In genomic region chr10:117335649-117336048, GRCm38 (mm10) we compare ENCODE assay signal across 12 mouse cellular contexts. TPM values are rescaled to one million over a fixed set of nuclear protein-coding genes. Genes with fewer than 3 reads are reported as not detected.
DNase-seq lines count a peak whose midpoint lies in the region; ATAC-seq lines count a peak whose summit lies in the region.
"Had no signal": no experiment of that assay in that cellular context is flagged by ENCODE, and none has a peak within 500 bp of the region (broad histone marks: within the 10 kb centered on the region; RNA-seq: fewer than 3 reads in every experiment).

No protein-coding gene starts in this region.

- ATAC-seq in heart, embryonic 14.5 days (ENCODE audit: insufficient number of reproducible peaks, insufficient read depth, low FRiP score, low read depth): no peak
- peak; percentile 65 for ATAC-seq in megakaryocyte progenitor cell, adult 5-6 weeks (replicated peaks; ENCODE audit: poor library complexity)
- ATAC-seq: CD4-positive, CD25-positive, alpha-beta regulatory T cell, adult 4 months had no signal

- intact Hi-C loops in heart, postnatal 25 days (cut with DNase I): no loop called here
- intact Hi-C loops in left cerebral cortex, postnatal 25 days (cut with DNase I): loop anchor here (10.0 kb wide), 1 partner anchor 99 kb away; no protein-coding TSS in a partner anchor

- no peaks in the 10 kb centered on the region for H3K36me3 ChIP-seq in heart, embryonic 14.5 days (ENCODE audit: control insufficient read depth, insufficient read depth, low read length)

- no peaks in the 10 kb centered on the region; a peak in 1 of 4 replicates for H3K4me1 ChIP-seq in heart, embryonic 14.5 days (ENCODE audit: control insufficient read depth in 2 of 2, insufficient read depth in 2 of 2, low read length in 2 of 2)

- 32% methylated on average over 4 of the region's 4 CpGs for WGBS in heart, embryonic 14.5 days

- no peaks in the 10 kb centered on the region for H3K9me3 ChIP-seq in heart, embryonic 14.5 days (ENCODE audit: control insufficient read depth, low read length)

- DNase-seq in heart, postnatal 25 days (ENCODE audit: low spot score): no peak
- DNase-seq in lung, postnatal 10 days: peak; percentile 28
- DNase-seq in lung, postnatal 25 days (ENCODE audit: low spot score): no peak
- no peak for DNase-seq in left cerebral cortex, postnatal 25 days (ENCODE audit: low spot score in 2 of 2)
- DNase-seq in embryo, embryonic 10.5 days (ENCODE audit: low spot score): no peak
- DNase-seq in thymus, postnatal 0 days (ENCODE audit: low spot score): no peak
- DNase-seq: gastrocnemius, postnatal 10 days; kidney, adult 11 months; thymus, adult 2 months had no signal

- H3K4me3 ChIP-seq in heart, embryonic 14.5 days (ENCODE audit: control insufficient read depth in 1 of 2, insufficient read depth in 1 of 2, low read depth in 1 of 2, low read length in 2 of 2): no peak overlapping the region

- no peak overlapping the region for H3K9ac ChIP-seq in heart, embryonic 14.5 days (ENCODE audit: low read length)

- no peak overlapping the region for H3K27ac ChIP-seq in heart, embryonic 14.5 days (replicated peaks in 1 of 2; ENCODE audit: control insufficient read depth in 1 of 2, insufficient read depth in 1 of 2, low read depth in 2 of 2, low read length in 2 of 2)

- H3K27me3 ChIP-seq in heart, embryonic 14.5 days (ENCODE audit: control insufficient read depth, insufficient read depth, low read length): no peaks in the 10 kb centered on the region

- 0 out of 2 replicates have a peak overlapping the region, but pooled peaks have one; percentile 6 for H3K4me2 ChIP-seq in heart, embryonic 14.5 days (ENCODE audit: low read length)

RNA-seq across cellular contexts. Expression of gene Lyz1, which starts 43.0 kb away (rescaled TPM):
- 5.1 TPM in 2 replicates for polyA plus RNA-seq in heart, embryonic 14.5 days (2014; fragmentation: Nextera tagmentation; extraction: Ambion mirVana)
- 10 to 100 TPM; 10.8 to 14.0 TPM for total RNA-seq in heart, postnatal 25 days (2021)
- total RNA-seq in megakaryocyte progenitor cell, adult 5-6 weeks (2015): not detected in 2 replicates
- 0.33 TPM in 1 of 2 replicates, not detected in the other for total RNA-seq in megakaryocyte progenitor cell, adult 5-6 weeks (2017)
- 1 to 10 TPM; 1.2 to 1.8 TPM for total RNA-seq in left cerebral cortex, postnatal 25 days (2021)
- 10.6 and 11.3 TPM in 2 replicates for polyA plus RNA-seq in thymus, postnatal 0 days (2015; fragmentation: Nextera tagmentation; extraction: Ambion mirVana)
- polyA plus RNA-seq: CD4-positive, CD25-positive, alpha-beta regulatory T cell, adult 4 months had no signal

RNA-seq across cellular contexts. Expression of gene Cpsf6, which starts 44.2 kb away (rescaled TPM):
- 93.0 and 101 TPM in 2 replicates for polyA plus RNA-seq in heart, embryonic 14.5 days (2014; fragmentation: Nextera tagmentation; extraction: Ambion mirVana)
- total RNA-seq in heart, postnatal 25 days (2021): 10 to 100 TPM; 27.9 to 35.2 TPM
- total RNA-seq in megakaryocyte progenitor cell, adult 5-6 weeks (2015): 103 and 107 TPM in 2 replicates
- 108 and 138 TPM in 2 replicates for total RNA-seq in megakaryocyte progenitor cell, adult 5-6 weeks (2017)
- 100 to 1,000 TPM; 106 to 109 TPM for total RNA-seq in left cerebral cortex, postnatal 25 days (2021)
- 154 and 161 TPM in 2 replicates for polyA plus RNA-seq in thymus, postnatal 0 days (2015; fragmentation: Nextera tagmentation; extraction: Ambion mirVana)

RNA-seq across cellular contexts. Expression of gene Lyz2, which starts 53.5 kb away (rescaled TPM):
- polyA plus RNA-seq in heart, embryonic 14.5 days (2014; fragmentation: Nextera tagmentation; extraction: Ambion mirVana): 106 and 110 TPM in 2 replicates
- total RNA-seq in heart, postnatal 25 days (2021): 100 to 1,000 TPM; 118 to 132 TPM
- total RNA-seq in megakaryocyte progenitor cell, adult 5-6 weeks (2015): 545 and 765 TPM in 2 replicates
- 600 and 820 TPM in 2 replicates for total RNA-seq in megakaryocyte progenitor cell, adult 5-6 weeks (2017)
- total RNA-seq in left cerebral cortex, postnatal 25 days (2021): 10 to 100 TPM; 10.9 to 11.4 TPM
- polyA plus RNA-seq in thymus, postnatal 0 days (2015; fragmentation: Nextera tagmentation; extraction: Ambion mirVana): 102 and 114 TPM in 2 replicates

Comparison
In these comparisons a context has a peak if more than half of its experiments do, and no peak if none do; other contexts are left out.
1. RNA of gene Lyz1, which starts 43.0 kb away (total RNA-seq): 10.8 to 14.0 TPM in heart, postnatal 25 days; 1.2 to 1.8 TPM in left cerebral cortex, postnatal 25 days and 0.33 TPM in megakaryocyte progenitor cell, adult 5-6 weeks; every median in the first group is over 4 times any median in the second.
2. RNA of gene Lyz2, which starts 53.5 kb away (total RNA-seq): 545 to 820 TPM in megakaryocyte progenitor cell, adult 5-6 weeks and 118 to 132 TPM in heart, postnatal 25 days; 10.9 to 11.4 TPM in left cerebral cortex, postnatal 25 days; every median in the first group is over 4 times any median in the second.